Mouse (Mus musculus): ENCODE results near the gene Wdr49.

The Wdr49 gene

DNA sequence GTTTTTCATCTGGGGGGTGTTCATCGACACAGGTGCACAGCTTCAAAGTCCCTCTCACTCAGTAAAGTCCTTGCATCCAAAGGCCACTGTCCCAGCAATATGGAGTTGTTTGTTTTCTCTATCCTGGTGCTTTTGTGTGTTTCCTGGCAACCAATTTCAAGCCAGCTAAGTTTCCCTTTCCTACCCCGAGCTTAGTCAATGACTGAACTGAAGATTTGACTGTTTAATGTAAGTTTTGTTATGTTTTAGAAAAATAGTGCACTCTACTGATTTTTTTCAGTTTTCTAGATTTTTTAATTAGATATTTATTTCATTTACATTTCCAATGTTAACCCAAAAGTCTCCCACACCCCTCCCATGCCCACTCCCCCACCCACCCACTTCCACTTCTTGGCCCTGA is at the start of gene Wdr49:
Gene Wdr49 (minus strand): TSS at position 101 of the 400 bp plus-strand sequence.
- in situ Hi-C loops (cut with MboI, MseI) = no loop called here

DNA sequence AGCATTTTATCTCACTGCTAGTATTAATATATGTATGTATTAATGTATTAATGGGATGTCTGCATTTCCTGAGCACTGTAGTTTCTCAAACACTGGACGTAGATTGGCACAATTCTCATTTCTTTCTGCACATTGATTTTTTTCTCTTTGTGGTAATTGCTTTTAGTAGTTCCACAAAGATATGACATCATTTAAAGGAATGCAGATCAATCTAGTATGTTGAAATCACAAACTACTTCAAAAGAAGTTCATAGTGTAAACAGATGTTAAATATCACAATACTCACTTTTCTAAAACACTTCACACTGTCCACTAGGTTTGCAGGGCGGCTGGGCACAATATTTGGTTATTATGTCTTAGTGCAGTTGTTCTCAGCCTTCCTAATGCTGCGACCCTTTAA is 49.1 kb upstream of the Wdr49 start:
- in situ Hi-C loops (cut with MboI, MseI) = no loop called here

DNA sequence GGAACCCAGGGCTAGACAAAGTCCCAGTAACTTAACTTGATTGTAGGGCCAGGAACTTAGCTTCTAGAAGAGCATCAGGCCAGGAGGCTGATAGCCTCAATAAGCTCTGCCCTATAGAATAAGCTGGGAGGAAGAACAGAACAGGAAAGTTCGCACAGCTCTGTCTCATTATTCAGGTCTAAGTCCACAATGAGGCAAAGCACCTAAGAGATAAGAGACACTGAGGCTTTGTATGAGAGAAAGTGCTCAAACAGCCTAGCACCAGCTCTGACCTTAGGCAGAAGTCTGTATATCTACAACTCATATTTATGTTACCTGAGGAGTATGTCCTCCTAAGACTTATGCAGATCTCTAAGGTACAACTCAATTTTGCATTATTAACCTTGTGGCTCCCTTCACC is 40.6 kb upstream of the Wdr49 start:
- in situ Hi-C loops (cut with MboI, MseI) = loop anchor here in 1 of 2 experiments (25.0 kb wide), 1 partner anchor 310 kb away; no protein-coding TSS in a partner anchor

DNA sequence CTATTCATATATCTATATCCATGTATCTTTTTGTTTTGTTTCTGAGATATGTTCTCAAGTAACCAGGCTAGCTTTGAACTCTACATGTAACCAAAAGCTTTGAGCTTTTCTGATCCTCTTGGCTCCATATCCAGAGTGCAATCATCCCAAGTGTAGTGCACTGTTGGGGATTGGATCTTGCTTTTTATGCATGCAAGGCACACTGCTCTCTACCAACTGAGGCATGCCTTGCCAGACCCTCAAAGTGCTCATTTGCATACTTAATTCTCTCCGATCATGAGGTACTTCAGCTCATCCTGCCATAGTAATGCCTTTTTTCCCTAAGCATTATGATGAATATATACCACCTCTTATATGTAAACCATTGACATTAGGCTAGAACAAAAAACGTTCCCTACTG is 39.4 kb upstream of the Wdr49 start:
- in situ Hi-C loops (cut with MboI, MseI) = loop anchor here in 1 of 2 experiments (25.0 kb wide), 1 partner anchor 309 kb away; no protein-coding TSS in a partner anchor

DNA sequence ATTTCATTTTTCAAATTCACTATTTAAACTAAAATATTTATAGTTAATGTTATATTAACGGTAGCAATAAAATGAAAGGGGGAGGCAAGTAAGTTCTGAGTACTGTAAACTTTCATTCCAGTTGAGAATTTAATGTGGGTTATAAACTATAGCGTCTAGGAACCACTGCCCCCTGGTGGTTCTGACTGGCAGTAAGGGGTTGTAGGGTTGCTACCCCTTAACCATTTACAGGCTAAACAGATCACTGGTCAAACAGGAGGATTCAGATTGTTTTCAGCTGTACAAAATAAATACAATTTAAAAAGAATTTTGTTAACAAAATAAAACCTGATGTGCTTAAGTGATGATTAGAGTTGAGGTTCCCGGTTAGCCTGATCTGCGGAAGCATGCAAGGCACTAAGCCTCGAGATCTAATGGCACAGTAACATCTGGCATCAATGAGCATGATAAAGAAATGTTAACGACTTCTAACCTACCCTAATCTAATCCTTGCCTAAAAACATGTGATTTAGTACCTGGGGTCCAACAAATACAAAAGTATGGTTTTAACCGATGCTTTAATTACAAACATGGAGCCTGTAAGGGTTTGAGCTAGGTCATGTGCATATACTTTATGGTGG is 35.8 kb upstream of the Wdr49 start:
- in situ Hi-C loops (cut with MboI, MseI) = loop anchor here in 1 of 2 experiments (25.0 kb wide), 1 partner anchor 305 kb away; no protein-coding TSS in a partner anchor

DNA sequence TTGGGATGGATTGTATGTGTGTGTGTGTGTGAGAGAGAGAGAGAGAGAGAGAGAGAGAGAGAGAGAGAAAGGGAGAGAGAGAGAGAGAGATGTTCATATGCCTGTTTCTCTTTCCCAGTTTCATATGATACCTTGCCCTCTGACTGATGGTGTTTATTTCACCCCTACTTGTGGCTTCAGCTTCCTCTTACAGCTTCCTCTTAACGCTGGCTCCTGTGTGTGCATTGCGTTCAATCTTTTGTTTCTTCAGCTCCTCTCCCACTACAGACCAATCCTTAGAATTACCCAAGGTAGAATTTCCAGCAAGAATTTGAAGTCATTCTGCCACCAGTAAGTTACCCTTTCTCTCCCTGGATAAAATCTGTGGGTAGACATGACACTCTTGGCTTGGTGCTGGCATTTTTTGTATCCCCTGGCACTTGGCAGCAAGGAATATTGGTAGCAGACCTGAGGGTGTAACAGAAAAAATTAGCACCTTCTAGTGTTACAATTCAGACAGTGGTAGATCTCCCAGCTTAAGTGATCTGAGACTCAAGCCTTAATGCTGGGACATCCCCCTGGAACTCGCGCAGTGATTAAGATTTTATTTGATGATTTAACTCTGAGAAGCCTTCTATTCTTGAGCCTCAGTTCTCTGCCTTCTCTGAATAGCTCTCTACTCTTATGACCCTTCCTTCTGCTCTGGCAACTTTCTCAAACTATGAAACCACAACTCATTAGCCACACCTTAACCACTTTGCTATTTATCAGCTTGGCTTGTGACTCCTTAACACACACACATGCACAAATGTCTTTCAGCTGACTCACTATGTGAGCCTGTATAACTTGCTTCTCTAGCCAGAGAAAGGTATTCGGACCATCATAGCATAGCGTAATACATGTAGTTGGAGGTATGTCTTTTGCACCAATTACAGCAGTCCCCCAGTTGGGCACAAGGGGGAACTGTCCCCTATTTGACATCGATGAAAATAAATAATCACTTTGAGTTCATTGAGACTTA is 17.3 kb upstream of the Wdr49 start:
- in situ Hi-C loops (cut with MboI, MseI) = no loop called here

DNA sequence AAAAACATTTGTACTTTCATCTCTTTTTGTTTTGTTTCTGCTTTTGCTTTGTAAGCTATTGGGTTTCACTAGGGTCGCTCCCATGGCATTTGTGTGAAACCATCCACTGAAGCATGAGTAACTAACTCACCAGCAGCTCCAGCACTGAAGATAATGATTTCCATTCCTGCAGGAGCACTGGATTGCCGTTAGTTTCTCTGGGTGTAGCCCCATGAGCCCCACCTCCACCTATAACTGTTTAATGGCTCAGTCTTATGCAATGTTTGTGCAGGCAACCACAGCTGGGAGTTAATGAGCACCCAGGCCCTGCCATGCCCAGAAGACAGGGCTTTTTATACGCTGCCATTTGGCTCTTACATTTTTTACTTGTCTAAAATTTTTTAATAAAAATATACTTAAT is 11.0 kb upstream of the Wdr49 start:
- in situ Hi-C loops (cut with MboI, MseI) = no loop called here

DNA sequence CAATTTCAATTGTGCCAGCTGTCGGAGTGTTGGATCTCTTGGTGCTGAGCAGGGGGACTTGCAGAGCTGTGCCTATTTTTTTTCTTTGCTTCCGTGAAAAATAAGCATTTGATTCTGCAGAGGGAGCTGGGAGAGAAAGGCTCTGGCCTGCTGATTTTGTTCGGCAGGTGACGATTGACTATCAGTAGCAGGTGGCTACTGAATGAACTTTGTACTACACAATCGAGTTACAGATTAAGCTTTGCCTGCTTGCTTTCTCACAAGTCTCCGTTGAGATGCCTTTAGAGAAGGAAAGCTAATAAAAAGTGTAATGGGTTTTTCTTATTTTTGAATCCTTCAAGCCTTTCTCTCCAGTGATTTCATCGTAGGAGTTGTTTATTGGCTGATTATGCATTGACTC is 6.8 kb downstream of the Wdr49 start:
- in situ Hi-C loops (cut with MboI, MseI) = no loop called here

DNA sequence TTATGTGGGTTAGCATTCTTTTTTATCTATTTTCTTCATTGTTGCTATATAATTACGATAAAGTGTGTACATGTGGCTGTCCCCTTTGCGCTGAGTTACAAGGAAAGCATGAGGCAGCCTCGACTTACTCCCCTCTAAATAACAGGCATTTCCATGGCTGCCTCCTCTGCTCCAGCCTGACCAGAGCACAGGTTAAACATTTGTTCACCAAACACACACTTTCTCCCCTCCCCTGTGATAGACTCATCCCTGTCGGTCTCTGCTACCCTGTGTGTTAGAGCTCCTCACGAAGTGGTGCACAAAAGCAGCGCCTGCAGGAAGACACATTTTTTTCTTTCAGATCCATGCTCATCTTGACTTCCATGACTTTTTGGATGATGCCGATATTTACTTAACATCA is 7.3 kb downstream of the Wdr49 start:
- in situ Hi-C loops (cut with MboI, MseI) = no loop called here

DNA sequence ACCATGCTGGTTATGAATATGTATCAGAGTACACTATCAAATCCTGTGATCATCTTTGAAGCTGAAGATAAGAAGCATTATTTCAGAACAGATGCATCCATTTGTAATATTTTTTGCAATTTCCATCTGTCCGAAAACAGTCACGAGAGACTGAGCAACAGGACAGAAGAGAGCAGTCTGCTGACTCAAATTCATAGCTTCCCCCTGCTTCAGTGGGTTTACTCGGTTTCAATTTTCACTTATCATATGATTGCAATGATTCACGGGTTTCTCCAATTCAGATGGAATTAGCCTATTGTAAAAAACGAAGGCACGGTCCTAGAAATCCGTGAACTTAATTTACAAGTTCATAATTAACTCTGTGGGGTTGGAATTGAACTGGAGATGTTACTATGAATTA is 13.8 kb downstream of the Wdr49 start:
- in situ Hi-C loops (cut with MboI, MseI) = no loop called here

DNA sequence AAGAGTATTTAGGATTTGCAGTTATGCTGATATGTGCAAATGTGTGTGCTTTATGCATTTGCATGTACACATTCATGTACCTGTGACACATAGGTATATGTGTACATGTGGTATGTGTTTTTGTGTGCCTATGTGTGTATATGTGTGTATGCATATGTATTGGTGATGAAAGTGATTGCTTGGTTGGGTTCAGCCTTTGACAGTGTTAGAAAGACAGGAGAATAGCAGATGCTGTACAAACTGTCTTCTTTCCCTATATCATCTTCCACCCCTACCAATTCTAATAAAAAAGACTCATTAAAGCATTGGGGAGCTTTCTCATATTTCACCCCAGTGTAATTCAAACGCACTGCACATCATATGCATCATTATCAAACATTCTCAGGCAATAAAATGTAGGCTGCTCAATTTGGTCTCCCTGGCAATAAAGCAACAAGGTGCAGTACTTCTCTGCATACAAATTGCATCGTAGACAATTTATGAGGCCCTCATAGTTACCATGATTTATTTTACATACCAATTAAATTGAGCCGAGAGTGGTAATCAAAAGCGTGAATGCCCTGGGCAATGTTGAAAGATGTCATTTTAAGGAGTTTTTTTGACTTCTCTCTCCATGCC is 51.3 kb downstream of the Wdr49 start:
- in situ Hi-C loops (cut with MboI, MseI) = no loop called here

DNA sequence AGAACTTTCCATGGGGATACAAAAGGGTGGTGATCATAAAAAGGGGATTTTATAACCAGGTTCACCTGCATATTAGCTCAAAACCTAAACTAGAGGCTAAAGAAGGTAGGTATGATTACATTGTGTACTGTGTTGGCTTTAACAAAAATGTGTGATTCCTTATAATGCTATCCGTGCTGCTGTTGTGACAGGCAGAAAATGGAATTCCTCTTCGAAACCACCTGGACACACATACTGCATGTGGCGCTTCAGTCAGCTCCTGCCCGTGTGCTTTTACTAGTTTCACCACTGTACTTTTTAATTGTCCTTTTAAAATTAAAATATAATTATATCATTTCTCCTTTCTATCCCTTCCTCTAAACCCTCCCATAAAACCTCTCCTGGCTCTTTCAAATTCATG is 86.0 kb downstream of the Wdr49 start:
- in situ Hi-C loops (cut with MboI, MseI) = no loop called here

DNA sequence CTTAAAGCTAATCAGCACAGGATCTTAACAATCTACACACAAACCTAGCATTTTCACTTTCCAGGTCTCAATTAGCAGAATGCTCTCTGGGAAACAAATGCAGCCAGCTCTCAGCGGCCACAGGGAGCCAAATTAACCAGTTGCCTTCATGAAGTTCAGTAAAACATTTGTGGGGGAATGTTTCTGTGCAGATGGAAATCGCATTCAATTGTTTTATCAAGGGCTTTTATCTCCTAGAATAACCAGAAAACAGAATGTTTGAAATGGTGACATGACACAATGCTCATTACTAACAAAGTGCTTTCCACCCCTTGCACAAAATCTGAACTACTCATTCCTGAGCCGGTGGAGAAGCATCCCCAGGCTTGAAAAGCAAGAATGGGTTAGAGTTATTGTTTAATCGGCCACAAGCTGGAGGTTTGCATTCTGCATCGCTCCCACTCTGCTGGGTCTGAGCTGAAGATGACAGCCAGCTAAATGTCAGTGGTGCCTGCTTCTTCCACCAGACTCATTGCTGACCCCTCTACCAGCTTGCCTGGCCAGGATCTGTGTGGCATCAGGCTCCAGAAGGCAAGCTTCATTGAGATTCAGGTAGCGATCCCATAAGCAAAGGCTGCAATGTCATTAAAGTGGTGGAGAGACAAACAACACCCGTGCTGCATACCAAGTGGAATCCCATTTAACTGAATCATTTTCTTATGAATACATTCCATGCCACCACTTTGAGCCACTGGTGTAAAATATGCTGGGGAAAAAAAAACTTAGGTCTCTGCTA is 86.6 kb downstream of the Wdr49 start:
- in situ Hi-C loops (cut with MboI, MseI) = no loop called here

DNA sequence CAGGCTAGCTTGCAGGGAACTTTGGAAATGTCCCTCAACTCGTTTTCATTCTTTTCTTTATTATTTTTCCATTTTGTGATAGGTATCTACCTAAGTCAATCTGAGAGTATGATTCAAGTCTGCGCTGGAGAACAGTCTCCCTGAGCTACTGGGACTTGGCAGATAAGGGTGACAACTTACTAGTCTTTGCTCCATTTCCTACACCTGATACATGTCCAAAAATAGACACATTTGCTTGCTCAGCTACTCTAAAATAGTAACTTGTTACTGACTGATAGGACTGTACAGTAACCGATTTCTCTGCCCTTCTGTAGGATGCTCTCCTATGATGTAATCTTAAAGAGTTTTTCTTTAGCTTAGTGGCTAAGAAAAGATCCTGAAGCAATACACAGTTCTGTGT is 87.5 kb downstream of the Wdr49 start:
- in situ Hi-C loops (cut with MboI, MseI) = no loop called here

DNA sequence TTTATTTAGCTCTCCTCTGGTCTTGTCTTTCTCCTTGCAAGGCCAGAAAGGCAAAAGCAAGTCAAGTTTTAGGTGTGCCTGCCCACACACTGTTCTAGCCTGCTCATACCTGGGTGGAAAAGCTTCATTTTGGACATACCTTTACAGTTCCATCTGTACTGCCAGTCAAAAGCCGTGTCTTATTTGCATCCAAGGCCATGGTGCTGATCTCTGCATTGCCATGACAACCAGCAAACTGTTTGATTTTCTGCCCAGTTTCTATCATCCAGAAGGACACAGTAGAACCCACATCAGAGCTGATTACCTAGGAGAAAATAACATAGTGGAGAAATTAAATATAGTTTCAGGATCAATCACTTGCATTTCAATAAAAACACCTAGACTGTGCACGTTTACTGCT is 100.2 kb downstream of the Wdr49 start:
- in situ Hi-C loops (cut with MboI, MseI) = loop anchor here in 1 of 2 experiments (10.0 kb wide), 1 partner anchor 73 kb away; no protein-coding TSS in a partner anchor

DNA sequence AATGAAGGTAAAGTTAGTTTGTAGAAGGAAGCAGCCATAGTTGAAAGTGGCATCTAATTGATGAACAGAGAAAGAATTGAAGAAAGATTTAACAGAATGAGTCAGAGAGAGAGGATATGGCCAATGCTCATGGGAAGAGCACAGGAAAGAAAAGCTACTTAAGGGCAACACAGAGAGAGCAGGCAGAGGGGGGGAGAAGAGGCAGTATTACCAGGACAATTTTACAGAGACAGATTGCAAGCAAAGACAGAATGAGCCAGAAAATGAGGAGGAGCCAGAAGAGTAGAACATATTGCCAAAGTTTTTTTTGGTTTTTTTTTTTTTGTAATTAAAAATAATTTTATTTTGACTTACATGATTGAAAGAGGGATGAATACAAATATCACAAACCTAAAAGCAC is 128.0 kb downstream of the Wdr49 start:
- in situ Hi-C loops (cut with MboI, MseI) = no loop called here

DNA sequence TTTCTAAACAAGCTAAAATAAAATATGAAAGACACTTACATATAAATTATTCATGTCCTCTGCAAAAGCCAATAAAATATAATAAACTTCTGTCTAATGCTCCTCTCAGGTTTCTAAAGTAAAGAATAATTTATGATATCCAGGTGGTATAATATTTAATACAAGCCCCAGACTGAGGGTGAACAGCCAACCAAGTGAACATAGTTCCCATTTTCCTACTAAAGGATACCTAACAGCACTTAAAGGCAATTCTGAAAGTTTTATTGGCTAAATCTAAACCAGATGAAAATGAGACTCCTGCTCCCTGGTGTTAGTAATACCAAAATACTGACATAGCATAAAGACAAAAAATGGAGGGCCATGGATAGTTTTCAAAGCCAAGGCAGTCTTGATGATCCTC is 144.8 kb downstream of the Wdr49 start:
- in situ Hi-C loops (cut with MboI, MseI) = no loop called here

DNA sequence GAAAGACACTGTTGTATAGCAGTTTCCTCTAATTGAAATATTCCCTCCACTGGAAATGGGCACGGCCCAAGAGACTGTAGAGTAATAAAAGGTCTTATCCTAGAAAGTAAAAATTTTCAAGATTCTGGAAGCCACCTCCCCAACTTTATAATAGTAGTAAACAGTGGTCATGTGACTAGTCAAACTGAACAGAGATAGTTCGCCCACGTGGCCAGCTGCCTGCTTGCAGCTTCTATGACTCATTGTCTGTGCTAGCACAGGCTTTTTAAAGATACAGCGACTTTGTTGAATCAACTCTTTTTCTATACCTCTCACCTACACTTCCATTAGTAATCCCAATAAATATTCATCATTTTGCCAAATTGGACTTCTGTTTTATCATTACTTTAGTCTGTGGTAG is 161.0 kb downstream of the Wdr49 start:
- in situ Hi-C loops (cut with MboI, MseI) = no loop called here

DNA sequence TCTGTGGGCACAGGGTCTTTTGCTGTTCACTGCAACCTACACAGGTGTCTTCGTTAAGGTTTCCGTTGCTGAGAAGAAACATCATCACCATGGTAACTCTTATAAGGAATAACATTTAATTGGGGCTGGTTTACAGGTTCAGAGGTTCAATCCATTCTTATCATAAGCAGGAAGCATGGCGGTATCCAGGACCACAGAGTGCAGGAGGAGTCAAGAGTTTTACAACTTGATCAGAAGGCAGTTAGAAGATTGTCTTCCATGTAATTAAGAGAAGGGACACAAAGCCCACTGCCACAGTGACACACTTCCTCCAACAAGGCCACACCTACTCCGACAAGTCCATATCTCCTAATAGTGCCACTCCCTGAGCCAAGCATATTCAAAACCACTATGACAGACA is 173.1 kb downstream of the Wdr49 start:
- in situ Hi-C loops (cut with MboI, MseI) = no loop called here

DNA sequence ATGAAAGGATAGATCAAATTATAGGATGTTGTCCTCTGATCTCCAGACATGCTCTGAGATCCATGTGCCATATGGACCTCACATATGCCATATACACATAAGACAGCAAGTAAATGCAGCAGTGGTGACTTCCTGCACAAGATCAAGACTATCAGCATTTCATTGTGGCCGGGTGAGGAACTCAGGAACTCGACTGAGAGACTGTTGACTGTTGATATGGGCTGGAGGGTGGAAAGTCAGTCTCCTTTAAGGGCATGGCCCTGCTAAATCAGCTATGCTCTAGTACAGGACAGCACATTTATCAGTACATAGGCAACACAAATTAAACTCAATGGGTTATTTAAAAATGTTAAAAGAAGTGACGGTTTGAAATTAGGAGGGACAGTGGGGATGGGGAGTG is 173.7 kb downstream of the Wdr49 start:
- in situ Hi-C loops (cut with MboI, MseI) = no loop called here

DNA sequence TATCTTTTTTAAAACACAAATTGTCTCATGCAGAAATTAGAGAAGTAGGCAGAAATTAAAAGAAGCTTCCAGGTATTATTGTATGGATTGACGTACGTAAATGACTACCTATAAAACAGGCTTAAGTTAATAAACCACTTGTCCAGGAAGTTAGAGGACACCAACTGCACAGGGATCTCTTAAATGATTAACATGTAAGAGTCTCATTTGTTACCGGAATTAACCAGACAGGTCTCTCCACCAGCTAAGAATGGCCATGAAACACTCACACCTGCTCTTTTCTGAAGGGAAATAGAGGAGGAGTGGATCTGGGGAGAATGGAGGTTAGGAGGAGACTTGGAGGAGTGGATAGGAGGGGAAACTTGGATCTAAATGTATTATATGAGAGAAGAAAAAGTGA is 176.4 kb downstream of the Wdr49 start:
- in situ Hi-C loops (cut with MboI, MseI) = no loop called here
